Mouse (Mus musculus) left cerebral cortex, adult 18-20 months (tissue): Measurements from ENCODE around the gene Fignl2. TPM values are rescaled to one million over a fixed set of nuclear protein-coding genes. Genes with fewer than 3 reads are reported as not detected.
"Not testable (repeated sequence)": the region's sequence is repeated elsewhere in the genome, so short reads cannot be mapped to it uniquely, and the experiment has no call there.

Experiments used
- DNase-seq, 2 experiments: peaks; one replicate each; pipeline ENCODE4 v3.0.0; 2021 to 2022; ENCODE audit warnings: low spot score in 2 of 2, mixed read lengths in 1 of 2
- long read RNA-seq, 2 experiments: library from polyadenylated mRNA; stranded (forward); transcript quantifications; one replicate each; pipeline ENCODE4 v2.0.0; 2021
- total RNA-seq, 2 experiments: library from RNA; stranded (reverse); gene quantifications; 2 replicates each; pipeline ENCODE4 v1.2.3; 2021

Fignl2 gene
- total RNA-seq = 1 to 10 TPM; 1.3 to 1.4 TPM
- long read RNA-seq, experiment 1 = 0 reads
- long read RNA-seq, experiment 2, full-length matches to known transcripts = 1 of 1 reads
- long read RNA-seq, experiment 2, partial matches to known transcripts = 0 of 1 reads
- long read RNA-seq, experiment 2, other reads (novel, unspliced or antisense) = 0 of 1 reads

DNA sequence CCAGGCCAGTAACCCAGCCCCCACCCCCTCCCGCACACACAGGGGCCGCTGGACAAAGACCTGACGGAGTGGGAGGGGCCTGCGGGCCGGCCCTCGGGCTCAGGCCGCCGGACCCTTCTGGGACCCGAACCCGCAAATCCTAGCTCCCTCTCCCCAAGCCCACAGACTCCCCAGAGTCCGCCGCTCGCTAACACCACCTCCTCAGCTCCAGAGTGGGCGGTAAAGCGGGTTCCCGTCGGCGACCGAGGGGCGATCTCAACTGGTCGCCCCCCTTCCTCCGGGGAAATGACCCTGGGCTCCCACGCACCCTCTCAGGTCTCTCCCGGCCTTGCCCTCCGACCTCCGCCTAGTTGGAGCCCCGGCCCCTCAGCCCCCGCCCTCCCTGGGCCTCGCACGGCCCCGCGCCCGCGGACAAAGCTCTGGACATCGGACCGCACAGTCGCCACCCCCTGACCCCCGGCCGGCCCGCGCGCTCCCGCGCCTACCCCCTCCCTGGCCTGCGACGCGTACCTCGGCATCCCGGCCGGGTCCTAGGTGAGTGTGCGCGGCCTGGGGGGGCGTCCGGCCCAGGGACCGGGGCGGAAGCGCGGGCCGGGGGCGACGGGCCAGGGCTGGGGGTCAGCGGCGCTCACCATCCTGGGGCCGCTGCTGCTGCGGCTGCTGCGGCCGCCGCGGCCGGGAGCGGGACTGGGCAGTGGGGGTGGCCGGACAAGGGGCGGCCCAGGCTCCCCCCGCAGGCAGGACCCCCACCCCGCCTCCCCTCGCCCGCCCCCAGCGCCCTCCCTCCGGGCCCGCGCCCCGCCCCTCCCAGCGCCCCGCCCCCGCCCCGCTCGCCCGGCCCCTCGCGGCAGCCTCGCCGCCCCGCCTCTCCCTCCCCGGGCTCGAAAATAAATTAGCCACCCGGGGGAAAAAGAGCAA lies at the start of gene Fignl2:
Fignl2 (minus strand) TSS at position 755 of the 918 bp plus-strand sequence.
- DNase-seq = no peak

DNA sequence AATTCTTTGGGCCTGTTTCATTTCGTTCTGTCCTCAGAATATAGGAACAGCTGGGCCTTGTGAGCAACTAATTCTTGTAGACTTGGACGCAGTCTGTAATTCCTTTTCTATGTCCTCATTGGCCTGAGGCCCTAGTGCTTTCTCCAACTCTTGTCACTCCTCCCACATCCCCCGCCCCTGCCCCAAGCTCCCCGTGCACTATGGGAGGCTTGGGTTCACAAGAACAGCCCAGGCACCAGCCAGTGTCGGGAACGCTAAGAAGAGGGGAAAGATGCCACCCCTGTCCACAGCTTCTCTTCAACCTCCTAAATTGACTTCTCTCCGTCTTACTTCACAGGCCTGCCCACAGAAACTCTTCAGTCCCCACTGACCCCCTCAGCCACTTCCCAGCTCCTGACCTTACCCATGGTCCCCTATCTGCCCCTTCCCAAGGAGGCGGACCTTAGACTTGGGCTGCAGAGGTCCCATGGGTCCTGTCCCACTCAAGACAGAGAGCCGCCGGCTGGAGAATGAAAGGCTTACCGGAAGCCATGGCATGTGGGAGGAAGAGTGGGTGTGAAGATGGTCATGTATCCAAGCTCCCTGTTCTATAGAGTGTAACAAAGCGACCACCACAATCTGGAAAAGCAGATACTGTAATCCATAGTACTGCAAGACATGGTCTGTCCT lies 48.6 kb upstream of the Fignl2 start:
- DNase-seq = no peak

DNA sequence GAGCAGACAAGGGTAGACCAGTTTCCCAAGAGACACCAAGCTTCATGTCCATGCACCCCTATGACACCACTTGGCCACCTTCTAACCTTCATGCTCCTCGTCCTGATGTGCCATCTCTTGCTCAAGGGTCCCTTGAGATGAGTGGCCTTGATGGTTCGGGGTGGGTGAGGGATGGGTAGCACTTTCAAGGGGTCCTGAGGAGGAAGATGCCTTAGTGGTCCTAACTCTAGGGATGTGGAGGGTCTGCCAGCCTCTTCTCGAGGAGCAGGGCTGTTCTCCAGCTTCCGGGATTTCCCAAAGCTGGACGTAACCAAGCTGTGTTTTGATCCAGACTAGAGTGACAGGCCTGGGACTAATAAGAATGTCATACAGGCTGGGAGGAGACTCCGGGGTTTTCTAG lies 47.2 kb upstream of the Fignl2 start:
- DNase-seq = no peak

DNA sequence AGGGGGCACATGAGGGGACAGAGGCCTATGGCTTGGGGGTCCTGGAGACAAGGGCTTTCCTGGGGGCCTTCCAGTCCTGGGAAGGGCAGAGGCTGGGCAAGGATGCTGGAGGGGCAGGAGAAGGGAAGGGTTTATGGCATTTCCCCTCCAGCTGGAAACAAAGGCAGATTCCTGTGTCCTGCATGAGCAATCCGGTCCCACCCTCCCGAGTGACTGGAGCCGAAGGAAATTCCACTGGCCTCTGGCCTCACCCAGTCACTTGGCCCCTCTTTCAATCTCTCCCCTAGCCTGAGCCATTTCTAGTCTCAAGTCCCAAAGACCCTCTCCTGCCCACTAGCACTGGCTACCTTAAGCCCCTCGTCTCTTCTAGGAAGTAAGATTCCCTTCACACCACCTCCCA lies 44.8 kb upstream of the Fignl2 start:
- DNase-seq = no peak

DNA sequence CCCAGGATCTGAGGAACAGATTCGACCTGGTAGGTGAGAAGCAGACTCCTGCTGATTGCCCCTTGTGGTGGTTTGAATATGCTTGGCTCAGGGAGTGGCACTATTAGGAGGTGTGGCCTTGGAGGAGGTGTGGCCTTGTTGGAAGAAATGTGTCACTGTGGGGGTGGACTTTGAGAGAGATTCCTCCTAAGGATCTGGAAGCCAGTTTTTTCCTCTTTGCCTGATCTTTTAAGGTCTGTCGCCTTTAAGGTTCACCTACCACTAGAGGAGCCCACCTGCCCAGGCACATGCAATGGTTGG lies 43.9 kb upstream of the Fignl2 start:
- no peak for DNase-seq

DNA sequence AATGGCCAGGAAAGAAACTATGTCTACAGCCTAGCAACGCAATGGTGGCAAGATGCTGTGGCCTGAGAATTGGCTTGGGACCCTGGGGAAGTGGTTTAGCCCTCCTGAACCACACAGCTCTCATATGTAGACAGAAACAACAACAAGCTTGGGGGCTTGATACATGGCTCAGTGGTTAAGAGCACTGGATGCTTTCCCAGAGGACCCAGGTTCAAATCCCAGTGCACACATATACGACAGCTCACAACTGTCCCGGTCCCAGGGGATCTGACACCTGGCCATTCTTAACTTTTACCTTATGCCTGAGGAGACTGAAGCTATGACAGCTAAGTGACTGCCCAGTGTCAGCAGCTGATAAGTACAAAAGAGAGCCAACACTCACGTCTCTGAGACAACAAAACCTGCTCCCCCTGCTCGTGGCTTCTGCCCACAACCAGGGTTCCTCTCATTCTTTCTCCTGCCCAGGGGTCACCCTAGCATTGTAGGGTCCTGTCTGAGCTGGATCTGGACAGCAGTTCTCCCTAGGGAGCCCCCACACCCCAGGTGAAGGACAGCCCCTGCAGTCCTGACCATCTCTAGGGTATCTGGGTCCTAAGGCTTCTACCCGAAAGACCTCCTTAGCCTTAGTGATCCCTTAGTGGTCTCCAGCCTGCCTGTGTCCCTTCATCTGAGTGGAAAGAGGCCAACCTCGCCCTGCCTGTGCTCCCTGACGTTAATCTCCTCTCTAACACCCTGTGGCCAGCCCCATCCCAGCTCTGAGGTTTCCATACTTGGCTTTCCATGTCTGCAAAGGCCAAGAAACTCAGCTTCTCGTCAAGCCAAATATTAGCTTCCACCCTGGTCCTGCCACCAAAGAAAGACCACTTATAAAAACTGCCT lies 43.3 kb upstream of the Fignl2 start:
- no peak for DNase-seq

DNA sequence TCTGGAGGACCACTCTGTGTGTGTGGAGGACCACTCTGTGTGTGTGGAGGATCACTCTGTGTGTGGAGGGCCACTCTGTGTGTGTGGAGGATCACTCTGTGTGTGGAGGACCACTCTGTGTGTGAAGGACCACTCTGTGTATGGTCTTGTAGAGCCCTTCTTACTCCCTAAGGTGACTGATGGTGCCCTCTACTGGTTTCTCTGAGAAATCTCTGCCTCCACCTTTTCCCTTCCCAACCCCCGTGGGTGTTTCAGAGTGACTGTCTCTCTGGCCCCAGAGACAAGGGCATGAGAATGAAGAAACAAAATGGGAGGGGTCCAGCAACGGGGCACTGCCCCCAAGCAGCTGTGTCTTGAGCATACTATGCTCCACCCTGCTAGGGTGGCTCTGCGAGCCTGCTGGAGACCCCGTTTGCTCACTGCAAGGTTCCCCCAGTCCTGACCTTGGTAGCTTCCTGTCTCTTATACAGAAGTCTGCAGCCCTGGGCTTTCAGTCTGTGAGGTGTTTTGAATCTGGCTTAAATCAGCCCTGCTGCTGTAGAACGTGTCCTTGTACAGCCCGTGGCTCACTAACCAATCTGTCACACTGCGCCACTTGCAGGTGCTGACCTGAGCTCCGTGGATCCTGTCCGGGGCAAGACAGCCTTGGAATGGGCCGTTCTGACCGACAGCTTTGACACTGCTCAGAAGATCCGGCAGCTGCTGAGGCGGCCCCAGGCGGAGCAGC lies 40.2 kb upstream of the Fignl2 start:
- DNase-seq = no peak

DNA sequence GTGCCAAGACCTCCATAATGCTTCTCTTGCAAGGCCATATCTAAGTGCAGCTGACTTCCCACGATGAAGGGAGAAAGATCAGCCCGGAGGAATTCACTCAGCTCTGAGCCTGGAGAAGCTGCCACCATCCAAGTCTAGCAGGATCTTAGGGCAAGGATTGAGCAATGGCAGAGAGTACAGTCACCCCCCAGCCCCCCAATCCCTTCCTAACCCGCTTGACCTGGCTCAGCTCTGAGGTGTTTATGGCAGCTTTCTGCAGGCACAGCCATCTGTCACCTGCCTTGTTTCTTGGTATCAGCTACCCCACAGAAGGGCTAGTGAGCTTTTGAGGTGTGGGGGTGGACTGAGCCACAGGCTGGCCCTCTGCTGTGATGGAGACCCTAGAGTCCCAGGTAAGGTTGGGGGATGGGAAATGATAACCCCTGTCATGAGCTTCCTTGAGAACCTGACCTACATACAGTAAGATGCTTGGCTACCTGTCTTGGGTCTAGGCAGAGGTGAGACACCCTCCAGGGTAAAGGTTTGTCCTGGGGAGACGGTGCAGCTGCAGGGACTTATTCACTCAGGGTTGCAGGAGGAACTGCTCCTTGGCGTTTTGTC lies 37.2 kb upstream of the Fignl2 start, which contains the start of gene Ankrd33:
Ankrd33 (plus strand) TSS at position 245 of the 600 bp plus-strand sequence.
- DNase-seq = no peak

DNA sequence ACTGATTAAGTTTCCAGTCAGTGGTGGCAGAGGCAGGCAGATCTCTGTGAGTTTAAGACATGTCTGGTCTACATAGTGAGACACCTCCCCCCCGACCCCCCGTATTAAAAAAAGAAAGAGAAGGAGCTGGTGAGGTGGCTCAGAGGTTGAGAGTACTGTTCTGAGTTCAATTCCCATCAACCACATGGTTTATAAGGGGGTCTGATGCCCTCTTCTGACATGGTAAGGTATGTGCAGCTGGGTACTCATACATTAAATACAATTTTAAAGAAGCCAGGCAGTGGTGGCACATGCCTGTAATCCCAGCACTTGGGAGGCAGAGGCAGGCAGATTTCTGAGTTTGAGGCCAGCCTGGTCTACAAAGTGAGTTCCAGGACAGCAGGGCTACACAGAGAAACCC lies 35.4 kb upstream of the Fignl2 start:
- not testable (repeated sequence) for DNase-seq

DNA sequence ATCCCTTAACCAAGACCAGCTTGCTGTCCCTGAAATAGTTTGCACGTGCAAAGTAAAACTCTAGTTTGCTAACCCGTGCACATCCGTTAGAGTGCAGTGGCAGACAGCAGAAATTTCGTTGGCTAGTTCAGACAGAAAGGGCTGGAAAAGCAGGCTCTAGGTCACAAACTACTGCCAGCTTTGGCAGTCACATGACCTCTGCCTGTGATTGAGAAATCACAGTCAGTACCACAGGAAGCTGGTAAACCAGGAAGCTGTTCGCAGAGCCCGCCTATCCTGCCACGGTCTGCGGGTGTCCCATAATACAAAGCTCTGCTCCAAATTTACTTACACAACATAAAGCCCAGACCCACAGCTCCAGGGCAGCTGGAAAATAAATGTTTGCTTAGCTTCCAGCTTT lies 34.8 kb upstream of the Fignl2 start:
- no peak for DNase-seq

DNA sequence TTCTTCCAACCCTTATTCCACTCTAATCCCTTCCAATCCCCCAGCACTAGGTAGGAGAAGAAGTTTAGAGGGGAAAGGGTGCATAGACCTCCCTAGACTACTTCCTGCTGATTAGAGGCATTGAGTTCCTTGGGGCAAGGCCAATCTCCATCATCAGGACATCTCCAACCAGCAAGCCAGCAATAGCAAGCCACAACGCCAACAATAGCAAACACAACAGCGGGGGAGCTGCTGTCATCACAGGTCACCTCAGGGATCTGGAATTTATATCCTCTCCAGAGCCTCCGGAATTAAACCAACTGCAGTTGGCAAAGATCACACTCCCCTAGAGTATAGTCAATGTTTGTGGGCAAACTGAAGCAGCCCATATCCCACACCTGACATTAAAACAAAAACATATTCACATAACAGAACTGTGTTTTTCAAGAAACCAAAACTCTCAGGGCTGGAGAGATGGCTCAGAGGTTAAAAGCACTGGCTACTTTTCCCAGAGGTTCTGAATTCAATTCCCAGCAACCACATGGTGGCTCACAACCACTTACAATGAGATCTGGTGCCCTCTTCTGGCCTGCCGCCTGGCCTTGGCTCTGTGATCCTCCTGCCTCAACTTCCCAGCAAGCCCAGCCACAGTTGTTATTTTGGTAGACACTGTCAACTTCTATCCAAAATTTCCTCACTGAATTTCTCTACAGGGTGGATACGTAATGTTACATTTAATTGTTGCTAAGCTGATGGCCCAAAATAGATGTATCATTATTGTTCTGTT lies 29.7 kb upstream of the Fignl2 start:
- DNase-seq = no peak

DNA sequence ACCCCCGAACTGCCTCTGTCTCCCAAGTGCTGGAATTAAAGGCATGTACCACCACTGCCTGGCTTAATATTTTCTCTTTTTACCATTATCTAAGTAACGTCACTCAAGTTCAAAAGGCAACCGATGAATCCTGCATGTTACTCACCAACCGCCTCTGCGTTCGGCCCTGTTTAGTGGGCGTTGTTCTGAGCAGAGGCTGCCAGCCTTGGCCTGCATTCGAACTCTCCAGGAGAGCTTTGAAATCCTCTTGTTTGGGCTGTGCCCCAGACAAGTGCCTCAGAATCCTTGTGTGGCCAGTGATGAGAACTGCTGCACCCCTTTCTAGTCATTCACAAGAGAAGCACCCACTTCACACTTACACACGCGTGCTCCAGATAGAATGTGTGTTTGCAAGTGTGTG lies 27.6 kb upstream of the Fignl2 start:
- DNase-seq = no peak

DNA sequence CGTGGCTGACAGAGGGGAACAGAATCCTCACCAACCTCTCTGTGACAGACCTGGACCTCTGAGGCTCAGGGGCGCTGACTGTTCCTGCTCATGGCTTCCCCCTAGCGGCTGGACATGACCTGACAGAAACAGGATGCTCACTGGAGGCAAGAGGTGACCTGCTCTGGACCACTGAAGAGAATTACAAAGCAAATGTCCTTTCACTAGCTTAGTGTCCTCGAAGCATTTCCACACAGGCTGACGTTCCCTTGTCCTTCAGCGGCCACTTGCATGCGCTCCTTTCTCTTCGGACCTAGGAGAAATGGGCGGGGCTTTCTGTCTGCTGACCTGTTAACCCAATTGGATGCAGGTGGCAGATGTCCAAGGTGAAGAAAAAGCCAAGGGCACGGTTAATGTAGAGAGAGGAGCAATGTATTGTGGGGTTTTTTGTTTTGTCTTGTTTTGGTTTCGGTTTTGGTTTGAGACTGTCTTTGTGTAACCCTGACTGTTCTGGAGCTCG lies 27.2 kb upstream of the Fignl2 start:
- peak; percentile 75 to 80 for DNase-seq

DNA sequence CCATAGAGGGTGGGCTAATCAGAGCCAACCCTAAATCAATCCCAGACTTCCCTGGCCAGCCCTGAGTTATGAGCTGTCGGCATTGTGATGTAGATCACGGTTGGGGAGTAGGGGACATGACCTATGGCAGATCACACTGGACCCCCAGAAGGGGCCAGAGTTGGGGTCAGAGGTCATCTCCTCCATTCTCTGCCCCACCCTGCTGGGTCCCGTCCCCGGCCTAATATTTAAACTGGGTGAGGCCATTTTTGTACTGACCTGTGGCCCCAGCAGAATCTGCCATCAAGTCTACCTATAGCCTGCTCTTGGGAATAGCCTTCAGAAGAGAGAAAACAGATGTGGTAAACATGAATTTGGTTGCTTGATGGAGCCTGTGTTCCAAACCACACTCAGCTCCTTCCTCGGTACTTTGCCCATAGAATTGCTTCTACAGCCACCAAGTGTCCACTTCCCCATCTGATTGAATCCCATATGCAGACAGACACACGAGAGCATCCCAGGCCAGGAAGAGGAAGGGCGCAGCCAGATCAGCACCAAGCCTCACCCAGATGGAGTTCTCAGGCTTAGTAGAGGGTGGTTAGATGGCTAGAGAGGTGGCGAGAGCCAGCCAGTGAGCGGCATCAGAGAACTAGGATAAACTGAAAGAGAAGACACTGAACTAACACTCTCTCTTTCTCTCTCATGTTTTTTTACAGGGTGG lies 25.4 kb upstream of the Fignl2 start:
- DNase-seq = no peak

DNA sequence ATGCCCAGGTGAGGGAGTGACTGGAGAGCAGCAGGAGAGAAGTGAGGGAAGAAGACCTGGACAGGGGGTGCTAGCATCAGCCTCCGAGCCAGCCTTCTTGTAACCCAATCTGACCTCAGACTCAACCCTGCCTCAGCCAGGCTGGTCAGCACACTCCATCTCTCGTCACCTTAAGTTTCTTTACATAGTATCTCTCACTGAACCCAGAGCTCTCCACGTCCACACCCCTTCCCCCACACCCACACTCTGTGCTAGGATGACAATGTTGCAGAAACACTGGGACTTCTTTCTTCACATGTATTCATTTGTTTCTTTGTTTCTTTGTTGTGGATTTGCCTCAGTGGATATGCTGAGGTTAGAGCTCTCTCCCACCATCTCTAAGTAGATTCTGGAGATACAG lies 22.6 kb upstream of the Fignl2 start:
- DNase-seq = no peak

DNA sequence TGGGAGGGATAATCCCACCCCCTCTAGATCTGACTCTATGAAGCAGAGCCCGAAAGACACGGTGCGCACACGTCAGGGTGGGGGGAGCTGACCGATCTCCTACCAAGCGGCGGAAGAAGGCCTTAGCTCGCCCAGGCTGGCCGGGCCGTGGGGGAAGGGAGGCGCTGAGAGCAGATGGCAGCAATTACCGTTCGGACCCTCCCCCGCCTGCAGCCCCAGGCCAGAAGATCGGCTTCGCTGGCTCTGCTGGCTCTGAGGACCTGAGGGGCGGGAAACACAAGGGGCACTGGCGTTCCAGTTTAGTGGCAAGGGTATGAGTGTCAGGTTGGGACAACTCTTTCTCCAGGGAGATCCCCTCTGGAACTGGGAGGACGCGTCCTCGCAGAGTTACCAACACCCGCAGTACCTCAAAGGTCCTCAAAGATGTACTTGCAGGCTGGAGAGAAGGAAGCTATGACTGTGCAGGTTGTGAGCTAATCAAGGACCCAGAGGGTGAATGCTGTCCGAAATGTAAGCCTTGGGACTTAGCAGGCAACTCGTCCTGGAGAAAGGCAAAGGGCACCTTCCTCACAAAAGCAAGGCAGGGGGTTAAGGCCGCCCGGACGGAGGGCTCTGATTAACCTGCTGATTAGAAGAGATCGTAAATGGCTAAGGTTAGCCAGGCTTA lies 19.8 kb upstream of the Fignl2 start:
- DNase-seq = no peak

DNA sequence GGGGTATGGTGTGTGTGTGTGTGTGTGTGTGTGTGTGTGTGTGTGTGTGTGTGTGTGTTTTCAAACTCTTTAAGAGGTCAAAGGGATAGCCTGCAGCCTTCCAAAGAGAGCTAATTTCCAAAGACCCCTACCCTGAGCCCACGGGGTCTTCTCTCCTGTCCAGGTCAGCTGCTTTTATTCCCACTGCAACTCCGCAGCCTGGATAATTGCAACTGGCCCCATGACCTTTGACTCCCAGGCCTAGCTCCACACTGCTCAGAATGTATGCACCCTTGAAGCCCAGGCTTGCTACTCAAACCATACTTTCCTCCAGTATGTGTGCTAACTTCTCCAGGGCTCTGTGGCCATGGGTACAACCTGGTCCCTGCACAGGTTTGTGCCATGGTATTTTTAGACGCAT lies 17.0 kb upstream of the Fignl2 start:
- DNase-seq = no peak

DNA sequence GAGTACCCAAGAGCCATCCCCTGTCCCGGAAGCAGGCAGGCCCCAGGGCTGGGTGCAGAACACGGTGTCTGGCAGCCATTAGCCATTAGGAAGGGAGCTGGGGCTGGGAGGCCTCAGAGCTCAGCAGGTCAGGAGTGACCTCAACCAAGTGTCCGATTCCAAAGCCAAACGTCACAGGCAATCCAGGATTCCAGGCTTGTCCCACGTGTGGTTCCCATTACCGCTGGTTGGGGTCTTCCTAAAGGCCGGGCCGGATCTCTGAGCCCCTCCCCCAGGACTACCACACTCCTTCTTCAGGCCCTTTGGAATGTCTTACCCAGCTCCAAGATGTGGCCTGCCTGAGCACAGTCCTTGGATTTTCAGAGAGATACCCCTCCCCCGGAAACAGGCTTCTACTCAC lies 16.6 kb upstream of the Fignl2 start:
- DNase-seq = no peak
